Mouse (Mus musculus) liver, embryonic 14.5 days (tissue): Measurements from ENCODE around the gene Dnajb6. TPM values are rescaled to one million over a fixed set of nuclear protein-coding genes. Genes with fewer than 3 reads are reported as not detected.

ENCODE experiments used
- ATAC-seq: fragments of 200-750 bp; cut with Nextera tagmentation; 2 replicates; pipeline ENCODE4 v1.8.0; 2017; ENCODE audit warnings: moderate number of reproducible peaks, mild to moderate bottlenecking, moderate library complexity; ENCODE audit not compliant: insufficient read depth
- DNase-seq, 3 experiments: peaks; one replicate each; pipeline ENCODE4 v3.0.0-alpha.2; 2012 to 2013; ENCODE audit warnings: low read depth in 3 of 3, low spot score in 3 of 3
- H3K27ac ChIP-seq: fragments of 300-500 bp; sonication (generic); 2 replicates; pipeline ENCODE4 v1.5.1; 2014; ENCODE audit warnings: moderate library complexity, mild to moderate bottlenecking, control low read depth, inconsistent platforms
- H3K27me3 ChIP-seq: fragments of 300-500 bp; sonication (generic); 2 replicates; pipeline ENCODE4 v1.6.1; 2014; ENCODE audit warnings: mild to moderate bottlenecking, low read length, moderate library complexity; ENCODE audit not compliant: control insufficient read depth, insufficient read depth
- H3K36me3 ChIP-seq: fragments of 300-500 bp; sonication (generic); replicated peaks from 2 replicates; pipeline ENCODE4 v1.6.1; 2014; ENCODE audit warnings: low read depth; ENCODE audit not compliant: control insufficient read depth, insufficient read depth
- H3K4me1 ChIP-seq, 2 experiments: fragments of 200-500 bp in 1 of 2; fragments of 300-500 bp in 1 of 2; sonication (generic) in 1 of 2; replicated peaks; 2 replicates each; pipeline ENCODE4 v1.6.1; 2012 to 2014; ENCODE audit warnings: antibody characterized with exemption in 1 of 2, inconsistent platforms in 1 of 2, low read length in 1 of 2; ENCODE audit not compliant: control insufficient read depth in 2 of 2, insufficient read depth in 2 of 2
- H3K4me2 ChIP-seq: fragments of 300-500 bp; sonication (generic); 2 replicates; pipeline ENCODE4 v1.6.1; 2014; ENCODE audit warnings: low read depth, mild to moderate bottlenecking, control low read depth, moderate library complexity
- H3K4me3 ChIP-seq, 2 experiments: fragments of 200-500 bp in 1 of 2; fragments of 300-500 bp in 1 of 2; sonication (generic) in 1 of 2; 2 replicates each; pipeline ENCODE4 v1.5.1; 2012 to 2014; ENCODE audit warnings: low read depth in 2 of 2, low read length in 2 of 2, mild to moderate bottlenecking in 2 of 2, control low read depth in 1 of 2, inconsistent platforms in 1 of 2, moderate library complexity in 1 of 2; ENCODE audit not compliant: insufficient read depth in 1 of 2
- H3K9ac ChIP-seq: fragments of 300-500 bp; sonication (generic); replicated peaks from 2 replicates; pipeline ENCODE4 v1.6.1; 2014; ENCODE audit warnings: mild to moderate bottlenecking, control low read depth, moderate library complexity
- H3K9me3 ChIP-seq: fragments of 300-500 bp; sonication (generic); 2 replicates; pipeline ENCODE4 v1.6.1; 2016; ENCODE audit warnings: low read length, mixed read lengths; ENCODE audit not compliant: control insufficient read depth
- CTCF ChIP-seq: IDR thresholded peaks from 2 replicates; pipeline ENCODE4 v1.5.1; 2016; ENCODE audit warnings: antibody characterized with exemption, low read depth, control low read depth
- EP300 ChIP-seq: IDR thresholded peaks from 2 replicates; pipeline ENCODE4 v1.6.1; 2016; ENCODE audit warnings: antibody characterized with exemption, low read depth
- WGBS: fragments of 180-500 bp; shearing (Covaris S2); extraction: QIAGEN DNeasy Blood & Tissue Kit; methylation state at CpG from one replicate; pipeline ENCODE4 v1.1.7; 2014; ENCODE audit not compliant: insufficient replicate concordance; 5-methylcytosine and 5-hydroxymethylcytosine counted together
- polyA plus RNA-seq, 2 experiments: library from polyadenylated mRNA; depleted of rRNA in 1 of 2; stranded (reverse) in 1 of 2; unstranded in 1 of 2; fragments of >200 nt; fragmentation: Nextera tagmentation in 1 of 2; extraction: Ambion mirVana in 1 of 2; gene quantifications; 2 replicates each; pipeline versions ENCODE4 v1.2.1 to v1.2.3; 2012 to 2014

The Dnajb6 gene
- polyA plus RNA-seq, 2 experiments, result 48.3 to 76.0 TPM

DNA sequence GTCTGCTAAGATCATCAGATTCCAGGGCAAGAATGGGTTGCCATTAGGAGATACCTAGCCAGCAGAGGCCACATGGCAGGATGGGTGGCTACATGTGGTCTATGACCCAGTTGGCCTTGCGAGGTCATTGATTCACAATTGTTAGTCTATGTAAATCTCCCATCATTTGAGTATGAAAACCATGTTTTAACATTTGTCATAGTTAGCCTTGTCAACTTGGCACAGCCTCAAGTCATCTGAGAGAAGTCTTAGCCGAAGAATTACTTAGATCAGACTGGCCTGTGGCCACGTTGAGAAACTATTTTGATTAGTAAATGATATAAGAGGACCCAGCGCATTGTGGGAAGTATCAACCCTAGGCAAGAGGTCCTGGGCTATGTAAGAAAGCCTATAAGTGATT lies 28.2 kb upstream of the Dnajb6 start:
- H3K4me2 ChIP-seq, result no peak overlapping the region
- WGBS, result 66% methylated on average over 4 of the region's 4 CpGs
- H3K4me1 ChIP-seq, result no peaks in the 10 kb centered on the region
- no peaks in the 10 kb centered on the region for H3K9me3 ChIP-seq
- H3K4me3 ChIP-seq, result no peak overlapping the region
- no peaks in the 10 kb centered on the region for H3K36me3 ChIP-seq
- DNase-seq, result no peak
- no peak overlapping the region for H3K27ac ChIP-seq
- TF ChIP-seq CTCF (no peak), EP300 (no peak)
- H3K27me3 ChIP-seq, result no peaks in the 10 kb centered on the region
- ATAC-seq, result no peak
- no peak overlapping the region for H3K9ac ChIP-seq

DNA sequence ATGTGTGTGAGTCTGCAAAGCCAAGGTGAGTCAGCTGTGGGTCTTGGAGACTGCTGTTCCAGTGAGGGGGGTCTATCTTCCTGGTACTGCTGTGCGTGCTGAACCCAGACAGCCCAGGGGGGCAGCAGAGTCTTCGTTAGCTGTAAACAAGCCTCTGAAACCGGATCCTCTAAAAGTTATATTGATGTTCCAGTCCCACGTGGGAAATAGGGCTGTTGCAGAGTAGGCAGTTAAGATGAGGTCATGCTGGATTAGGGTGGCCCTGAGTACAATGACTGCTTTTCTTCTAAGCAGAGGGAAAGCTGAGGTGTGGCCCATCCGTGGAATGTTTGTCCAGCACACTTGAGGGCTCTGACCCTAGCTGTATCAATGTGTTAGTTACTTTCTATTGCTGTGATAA lies 27.2 kb upstream of the Dnajb6 start:
- H3K9me3 ChIP-seq, result no peaks in the 10 kb centered on the region

DNA sequence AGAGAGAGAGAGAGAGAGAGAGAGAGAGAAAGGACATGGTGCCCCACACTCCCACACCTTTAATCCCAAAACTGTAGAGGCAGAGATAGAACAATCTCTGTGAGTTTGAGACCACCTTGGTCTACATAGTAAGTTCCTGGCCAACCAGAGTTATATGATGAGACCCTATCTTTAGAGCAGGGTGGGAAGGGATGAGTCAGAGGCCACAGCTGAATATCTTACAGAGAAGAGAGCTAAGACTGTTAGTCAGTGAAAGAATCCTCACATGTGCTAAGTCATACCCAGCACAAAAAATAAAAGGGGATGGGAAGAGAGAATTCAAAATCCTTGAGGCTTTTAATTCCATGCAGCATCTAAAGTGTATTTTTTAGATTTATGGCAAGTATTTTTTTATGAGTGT lies 23.9 kb upstream of the Dnajb6 start:
- no peak overlapping the region for H3K4me2 ChIP-seq
- H3K27me3 ChIP-seq, result no peaks in the 10 kb centered on the region
- TF ChIP-seq CTCF, result no peak
- TF ChIP-seq EP300, result no peak
- H3K27ac ChIP-seq, result no peak overlapping the region
- no peak overlapping the region for H3K9ac ChIP-seq
- H3K4me1 ChIP-seq, result no peaks in the 10 kb centered on the region
- no peaks in the 10 kb centered on the region for H3K9me3 ChIP-seq
- DNase-seq (no peak), ATAC-seq (no peak)
- no peak overlapping the region for H3K4me3 ChIP-seq
- H3K36me3 ChIP-seq, result no peaks in the 10 kb centered on the region

More for the DNA sequence above, 27.2 kb upstream of the Dnajb6 start:
- Histone ChIP-seq H3K27ac (no peak overlapping the region), H3K4me2 (no peak overlapping the region), H3K36me3 (no peaks in the 10 kb centered on the region), H3K4me3 (no peak overlapping the region), H3K9ac (no peak overlapping the region), H3K27me3 (no peaks in the 10 kb centered on the region), H3K4me1 (no peaks in the 10 kb centered on the region)
- 32% methylated on average over 5 of the region's 5 CpGs for WGBS
- TF ChIP-seq CTCF, result no peak
- TF ChIP-seq EP300, result no peak
- ATAC-seq (no peak), DNase-seq (no peak)

DNA sequence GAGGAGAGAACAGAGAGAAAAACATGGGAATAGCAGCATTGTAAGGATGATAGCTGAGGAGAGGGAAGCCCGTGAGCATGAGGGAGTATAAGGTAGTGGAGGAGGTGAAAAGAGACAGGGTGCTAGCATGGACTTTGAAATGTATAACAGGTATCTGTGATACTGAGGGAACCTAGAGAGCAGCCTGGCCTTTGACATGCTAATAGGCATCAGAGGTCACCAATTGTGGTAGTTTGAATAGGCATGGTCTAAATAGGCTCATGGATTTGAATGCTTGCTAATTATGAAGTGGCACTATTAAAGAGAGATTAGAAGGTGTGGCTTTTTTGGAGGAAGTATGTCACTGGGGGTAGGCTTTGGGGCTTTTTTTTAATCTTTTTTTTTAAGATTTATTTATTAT lies 22.6 kb upstream of the Dnajb6 start:
- H3K9me3 ChIP-seq, result no peaks in the 10 kb centered on the region
- H3K27ac ChIP-seq, result no peak overlapping the region
- ATAC-seq (no peak), DNase-seq (no peak)
- H3K4me2 ChIP-seq, result no peak overlapping the region
- H3K9ac ChIP-seq, result no peak overlapping the region
- TF ChIP-seq EP300 (no peak), CTCF (no peak)
- no peak overlapping the region for H3K4me3 ChIP-seq
- WGBS, result 48% methylated on average over 1 of the region's 1 CpGs
- no peaks in the 10 kb centered on the region for H3K4me1 ChIP-seq
- no peaks in the 10 kb centered on the region for H3K27me3 ChIP-seq
- H3K36me3 ChIP-seq, result no peaks in the 10 kb centered on the region

DNA sequence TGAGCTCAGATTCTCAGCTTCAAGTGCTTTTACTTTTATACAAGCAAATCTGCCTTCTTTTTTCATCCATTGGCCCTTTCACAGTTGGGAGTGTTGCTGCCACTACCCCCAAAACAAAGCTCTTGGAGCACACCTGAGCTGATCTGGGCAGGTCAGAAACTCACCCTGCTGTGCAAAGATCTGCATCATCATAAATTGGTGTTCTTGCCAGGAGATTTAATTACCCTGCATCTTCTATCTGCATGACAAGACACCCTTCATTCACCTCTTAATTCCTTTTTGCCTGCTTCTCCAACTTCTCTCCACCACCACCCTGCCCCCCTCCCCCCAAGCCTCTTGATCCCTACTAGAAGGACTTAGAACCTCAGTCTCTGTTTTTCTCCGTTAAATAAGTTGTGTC lies 14.3 kb upstream of the Dnajb6 start:
- H3K4me1 ChIP-seq, result no peaks in the 10 kb centered on the region
- 15% methylated on average over 1 of the region's 1 CpGs for WGBS
- H3K36me3 ChIP-seq, result no peaks in the 10 kb centered on the region

More for the DNA sequence above, 14.3 kb upstream of the Dnajb6 start:
- H3K4me2 ChIP-seq, result no peak overlapping the region
- ATAC-seq, result no peak
- no peak for DNase-seq
- H3K9me3 ChIP-seq, result no peaks in the 10 kb centered on the region
- no peak overlapping the region for H3K9ac ChIP-seq
- no peaks in the 10 kb centered on the region for H3K27me3 ChIP-seq
- TF ChIP-seq EP300 (no peak), CTCF (no peak)
- no peak overlapping the region for H3K27ac ChIP-seq
- no peak overlapping the region for H3K4me3 ChIP-seq
